Mouse (Mus musculus): Measurements from ENCODE around the gene Cdsn. TPM values are rescaled to one million over a fixed set of nuclear protein-coding genes. Genes with fewer than 3 reads are reported as not detected.

Gene Cdsn
- polyA plus RNA-seq, 1 experiment from 2014 or later = 0.02 TPM

DNA sequence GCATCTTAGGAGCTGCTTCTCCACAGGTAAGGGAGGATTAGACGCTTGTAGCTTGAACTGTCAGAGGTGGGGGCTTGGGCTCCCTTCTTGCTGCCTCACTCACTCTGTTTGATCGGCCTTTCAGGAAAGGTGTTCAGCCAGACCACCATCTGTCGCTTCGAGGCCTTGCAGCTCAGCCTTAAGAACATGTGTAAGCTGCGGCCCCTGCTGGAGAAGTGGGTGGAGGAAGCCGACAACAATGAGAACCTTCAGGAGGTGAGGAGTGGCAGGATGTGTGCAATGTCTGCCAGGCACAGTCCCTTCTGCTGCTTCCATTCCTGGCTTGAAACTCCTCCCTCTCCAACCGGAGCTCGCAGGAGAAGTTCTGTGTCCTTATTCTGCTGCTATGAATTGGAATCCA is 42.6 kb upstream of the Cdsn start:
- H3K36me3 ChIP-seq (ENCODE audit: control insufficient read depth, insufficient read depth) = peaks cover 15% of the 10 kb centered on the region
- no peak overlapping the region for H3K4me3 ChIP-seq (ENCODE audit: low read depth, low read length)
- no peak overlapping the region for H3K9ac ChIP-seq (ENCODE audit: low read depth, low read length)
- H3K9me3 ChIP-seq (replicated peaks; ENCODE audit: control insufficient read depth, low read length) = no peaks in the 10 kb centered on the region
- H3K4me1 ChIP-seq (ENCODE audit: control insufficient read depth, low read depth, low read length) = peaks cover 7% of the 10 kb centered on the region
- no peak overlapping the region for H3K27ac ChIP-seq (ENCODE audit: low read length)
- WGBS (ENCODE audit: insufficient replicate concordance) = 16% methylated on average over 8 of the region's 8 CpGs
- peaks cover 37% of the 10 kb centered on the region for H3K27me3 ChIP-seq (ENCODE audit: control insufficient read depth, insufficient read depth, low read depth, low read length)
- H3K4me2 ChIP-seq (ENCODE audit: low read depth, low read length) = no peak overlapping the region
- ATAC-seq (ENCODE audit: low read depth) = no peak

DNA sequence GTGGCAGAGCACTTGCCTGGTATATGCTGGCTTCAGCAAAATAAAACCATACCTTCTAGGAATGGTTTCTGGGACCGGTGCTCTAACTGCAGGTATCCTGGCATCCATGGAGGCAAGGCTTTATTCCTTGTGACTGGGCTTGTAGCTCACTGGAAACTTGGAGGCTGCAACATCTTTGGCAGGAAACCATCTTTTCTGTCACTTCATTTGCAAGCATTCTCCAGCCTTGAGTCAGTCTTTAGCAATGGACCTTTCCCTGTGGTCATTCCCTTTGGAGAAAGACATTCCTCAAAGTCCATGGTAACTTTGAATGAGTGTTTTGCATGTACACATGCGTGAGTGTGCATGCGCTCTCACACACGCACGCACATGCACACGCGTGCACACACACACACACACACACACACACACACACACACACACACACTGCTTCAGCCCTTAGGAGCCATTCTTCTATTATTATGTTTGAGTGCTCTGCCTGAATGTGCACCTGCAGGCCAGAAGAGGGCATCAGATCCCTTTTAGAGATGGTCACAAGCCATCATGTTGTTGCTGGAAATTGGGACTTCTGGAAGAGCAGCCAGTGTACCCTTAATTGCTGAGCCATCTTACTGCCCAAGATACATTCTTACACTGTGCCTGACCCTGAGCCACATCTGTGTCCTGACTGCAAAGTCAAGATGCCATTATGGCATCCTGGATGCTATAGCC is 38.9 kb upstream of the Cdsn start:
- peaks cover 31% of the 10 kb centered on the region for H3K4me1 ChIP-seq (ENCODE audit: control insufficient read depth, low read depth, low read length)
- H3K4me3 ChIP-seq (ENCODE audit: low read depth, low read length) = no peak overlapping the region
- ATAC-seq (ENCODE audit: low read depth) = no peak
- peaks cover 17% of the 10 kb centered on the region for H3K36me3 ChIP-seq (ENCODE audit: control insufficient read depth, insufficient read depth)
- peaks cover 8% of the 10 kb centered on the region for H3K27me3 ChIP-seq (ENCODE audit: control insufficient read depth, insufficient read depth, low read depth, low read length)
- no peak overlapping the region for H3K27ac ChIP-seq (ENCODE audit: low read length)
- H3K4me2 ChIP-seq (ENCODE audit: low read depth, low read length) = no peak overlapping the region
- 90% methylated on average over 7 of the region's 7 CpGs for WGBS (ENCODE audit: insufficient replicate concordance)
- no peaks in the 10 kb centered on the region for H3K9me3 ChIP-seq (replicated peaks; ENCODE audit: control insufficient read depth, low read length)
- no peak overlapping the region for H3K9ac ChIP-seq (ENCODE audit: low read depth, low read length)

DNA sequence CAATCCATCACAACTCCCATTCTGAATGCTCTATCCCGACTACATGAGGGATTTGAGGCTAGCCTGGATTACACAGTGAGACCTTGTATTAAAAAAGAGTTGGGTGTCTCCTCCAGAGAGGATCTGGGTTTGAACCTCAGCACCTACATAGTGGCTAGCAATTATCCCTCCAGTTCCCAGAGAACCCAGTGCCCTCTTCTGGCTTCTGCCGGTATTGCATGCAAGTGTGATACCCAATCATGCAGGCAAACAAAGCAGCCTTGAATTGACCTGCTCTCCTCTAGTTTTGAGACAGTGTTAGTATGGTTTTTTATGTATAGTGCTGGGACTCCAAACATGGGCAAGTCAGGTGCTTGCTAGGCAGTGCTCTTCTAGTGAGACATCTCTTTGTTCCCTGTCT is 38.0 kb upstream of the Cdsn start:
- ATAC-seq (ENCODE audit: low read depth) = no peak
- Histone ChIP-seq H3K4me1 (ENCODE audit: control insufficient read depth, low read depth, low read length) (peaks cover 31% of the 10 kb centered on the region), H3K4me3 (ENCODE audit: low read depth, low read length) (0 out of 2 replicates have a peak overlapping the region, but pooled peaks have one; percentile 81), H3K27ac (ENCODE audit: low read length) (no peak overlapping the region), H3K9me3 (replicated peaks; ENCODE audit: control insufficient read depth, low read length) (no peaks in the 10 kb centered on the region), H3K4me2 (ENCODE audit: low read depth, low read length) (peak overlapping the region; percentile 15; the same call in 1 of the 2 replicates), H3K36me3 (ENCODE audit: control insufficient read depth, insufficient read depth) (peaks cover 17% of the 10 kb centered on the region), H3K9ac (ENCODE audit: low read depth, low read length) (no peak overlapping the region), H3K27me3 (ENCODE audit: control insufficient read depth, insufficient read depth, low read depth, low read length) (peaks cover 5% of the 10 kb centered on the region)
- 13% methylated on average over 2 of the region's 2 CpGs for WGBS (ENCODE audit: insufficient replicate concordance)

DNA sequence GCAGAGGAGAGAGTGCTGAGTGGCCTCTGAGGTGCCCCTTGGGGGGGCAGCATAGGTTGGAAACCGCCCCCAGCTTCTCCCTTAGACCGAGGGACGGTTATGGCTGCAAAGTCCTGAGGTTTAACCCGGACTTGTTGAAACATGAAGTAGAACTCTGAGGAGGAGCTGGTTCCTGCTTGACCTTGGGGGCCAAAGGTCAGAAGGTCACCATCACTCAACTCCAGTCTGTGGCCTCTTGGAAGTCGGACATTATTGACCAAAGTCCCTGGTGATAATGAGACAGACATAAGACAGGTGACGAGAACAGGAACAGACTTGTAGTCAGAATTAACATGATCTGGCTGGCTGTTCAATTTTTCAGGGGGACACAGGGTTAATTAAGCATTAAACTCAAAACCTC is 37.2 kb upstream of the Cdsn start:
- Histone ChIP-seq H3K27me3 (ENCODE audit: control insufficient read depth, insufficient read depth, low read depth, low read length) (no peaks in the 10 kb centered on the region), H3K4me3 (ENCODE audit: low read depth, low read length) (peak overlapping the region; percentile 81), H3K4me1 (ENCODE audit: control insufficient read depth, low read depth, low read length) (peaks cover 31% of the 10 kb centered on the region), H3K9ac (ENCODE audit: low read depth, low read length) (peak overlapping the region; percentile 74), H3K9me3 (replicated peaks; ENCODE audit: control insufficient read depth, low read length) (no peaks in the 10 kb centered on the region), H3K4me2 (ENCODE audit: low read depth, low read length) (peak overlapping the region; percentile 80), H3K27ac (ENCODE audit: low read length) (no peak overlapping the region), H3K36me3 (ENCODE audit: control insufficient read depth, insufficient read depth) (peaks cover 17% of the 10 kb centered on the region)
- no peak for ATAC-seq (ENCODE audit: low read depth)
- 70% methylated on average over 6 of the region's 6 CpGs for WGBS (ENCODE audit: insufficient replicate concordance)

DNA sequence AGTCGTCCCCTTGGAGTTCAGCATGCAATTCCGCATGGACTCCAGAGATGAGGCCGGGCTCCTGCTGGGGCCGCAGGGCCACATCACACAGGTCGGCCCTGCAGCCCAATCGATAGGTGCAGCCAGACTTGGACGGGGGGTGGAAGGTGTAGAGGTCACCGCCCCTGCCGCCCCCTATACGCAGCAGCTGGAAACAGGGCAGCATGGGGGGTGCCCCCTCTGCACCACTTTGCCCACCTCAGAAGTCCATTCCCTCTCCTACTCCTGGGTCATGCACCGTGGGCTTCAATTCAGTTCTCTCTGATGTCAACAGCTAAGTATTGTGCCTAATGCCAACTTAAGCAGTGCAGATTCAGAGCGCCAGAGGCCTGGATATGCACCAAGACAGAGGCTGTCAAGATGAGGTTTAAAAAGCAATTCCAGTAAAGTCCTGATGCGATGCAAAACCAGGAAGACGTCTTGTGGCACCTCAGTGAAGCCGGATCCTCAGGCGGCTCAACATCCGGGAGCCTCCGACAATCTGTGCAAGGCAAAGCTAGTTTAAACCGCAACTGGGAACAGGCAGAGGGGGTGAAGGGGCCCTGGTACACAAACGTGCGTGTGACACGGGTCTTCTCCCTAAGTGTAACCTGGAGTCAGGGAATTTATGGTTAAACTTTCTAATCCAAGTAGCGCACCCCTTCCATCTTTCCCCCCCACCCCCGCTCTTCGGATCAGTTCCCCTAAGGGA is 35.9 kb upstream of the Cdsn start:
- peaks cover 31% of the 10 kb centered on the region for H3K4me1 ChIP-seq (ENCODE audit: control insufficient read depth, low read depth, low read length)
- no peak for ATAC-seq (ENCODE audit: low read depth)
- WGBS (ENCODE audit: insufficient replicate concordance) = 13% methylated on average over 25 of the region's 25 CpGs
- peak overlapping the region; percentile 81 for H3K4me3 ChIP-seq (ENCODE audit: low read depth, low read length)
- H3K9me3 ChIP-seq (replicated peaks; ENCODE audit: control insufficient read depth, low read length) = no peaks in the 10 kb centered on the region
- no peaks in the 10 kb centered on the region for H3K27me3 ChIP-seq (ENCODE audit: control insufficient read depth, insufficient read depth, low read depth, low read length)
- H3K9ac ChIP-seq (ENCODE audit: low read depth, low read length) = peak overlapping the region; percentile 74
- H3K4me2 ChIP-seq (ENCODE audit: low read depth, low read length) = peak overlapping the region; percentile 80
- H3K36me3 ChIP-seq (ENCODE audit: control insufficient read depth, insufficient read depth) = peaks cover 17% of the 10 kb centered on the region
- peak overlapping the region; percentile 38 for H3K27ac ChIP-seq (ENCODE audit: low read length)

DNA sequence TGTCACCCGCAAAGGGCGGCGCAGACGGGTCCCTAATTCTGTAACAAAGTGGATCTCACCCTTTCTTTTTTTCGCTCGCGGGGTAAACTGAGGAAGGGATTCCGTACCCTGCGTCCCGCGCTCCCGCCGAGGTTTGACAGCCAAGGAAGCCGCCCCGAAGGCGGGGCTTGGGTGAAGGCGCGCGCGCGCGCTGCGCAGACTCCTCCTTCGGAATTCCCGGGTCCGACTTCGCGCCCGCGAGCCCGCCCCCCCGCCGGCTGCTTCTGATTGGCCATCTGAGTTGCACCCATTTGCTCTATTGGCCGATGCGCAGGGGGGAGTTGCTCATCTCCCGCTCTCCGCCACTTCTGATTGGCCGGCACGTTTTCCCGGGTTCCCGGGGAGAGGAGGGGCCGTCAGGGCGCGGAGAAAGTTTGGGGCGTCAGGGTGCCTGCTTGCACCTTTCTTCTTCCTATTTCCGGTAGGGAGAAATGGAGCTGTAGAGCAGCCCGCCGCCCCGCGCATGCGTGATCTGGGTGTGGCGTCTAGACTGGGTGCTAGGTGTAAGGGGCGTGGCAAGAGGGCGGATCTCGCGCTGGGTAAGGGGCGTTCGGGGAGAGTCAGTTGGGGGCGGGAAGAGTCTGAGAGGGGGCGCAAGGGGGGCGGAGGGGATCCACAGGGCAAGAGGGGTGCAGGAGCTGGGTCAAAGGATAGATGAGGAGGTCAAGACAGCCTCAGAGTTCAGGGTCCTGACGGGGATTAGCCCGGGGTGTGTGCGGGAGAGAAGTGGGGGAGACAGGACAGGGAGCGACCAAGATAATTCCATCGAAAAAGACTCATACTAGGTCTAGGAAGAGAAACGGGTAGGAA is 35.1 kb upstream of the Cdsn start, which contains the start of the genes Tcf19 and Cchcr1:
Gene Tcf19, minus strand, starts transcription at position 173 of the 849 bp plus-strand sequence.
Gene Cchcr1, plus strand, starts transcription at position 449 of the 849 bp plus-strand sequence.
- under 1% methylated on average over 67 of the region's 67 CpGs for WGBS (ENCODE audit: insufficient replicate concordance)
- peak within 1 kb of the TSS; percentile 80 for H3K4me2 ChIP-seq (ENCODE audit: low read depth, low read length)
- H3K4me3 ChIP-seq (ENCODE audit: low read depth, low read length) = peak within 1 kb of the TSS; percentile 81
- peak; percentile 96 for ATAC-seq (ENCODE audit: low read depth)
- H3K9me3 ChIP-seq (replicated peaks; ENCODE audit: control insufficient read depth, low read length) = no peaks in the 10 kb centered on the region
- peak within 1 kb of the TSS; percentile 74 for H3K9ac ChIP-seq (ENCODE audit: low read depth, low read length)
- H3K36me3 ChIP-seq (ENCODE audit: control insufficient read depth, insufficient read depth) = peaks cover 17% of the 10 kb centered on the region
- peaks cover 31% of the 10 kb centered on the region for H3K4me1 ChIP-seq (ENCODE audit: control insufficient read depth, low read depth, low read length)
- H3K27me3 ChIP-seq (ENCODE audit: control insufficient read depth, insufficient read depth, low read depth, low read length) = no peaks in the 10 kb centered on the region
- peak within 1 kb of the TSS; percentile 82 for H3K27ac ChIP-seq (ENCODE audit: low read length)

DNA sequence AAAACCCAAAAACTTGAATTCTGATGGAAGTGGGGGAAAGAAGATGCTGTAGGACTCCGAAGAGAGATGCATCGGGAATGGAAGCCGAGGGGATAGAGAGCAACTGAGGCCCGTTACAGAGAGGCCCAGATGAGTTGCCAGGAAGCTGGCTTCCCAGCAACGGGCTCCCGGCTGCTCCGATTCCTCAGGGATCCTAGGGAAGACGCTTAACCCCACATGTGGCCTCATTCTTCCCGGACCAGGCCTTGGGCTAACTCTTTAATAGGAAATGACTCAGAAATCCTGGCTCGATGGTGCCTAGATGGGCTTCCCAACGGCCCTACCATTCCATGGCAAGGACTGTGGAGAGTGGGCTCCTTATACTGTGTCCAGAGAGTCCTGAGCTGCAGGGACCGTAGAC is 34.4 kb upstream of the Cdsn start:
- no peaks in the 10 kb centered on the region for H3K27me3 ChIP-seq (ENCODE audit: control insufficient read depth, insufficient read depth, low read depth, low read length)
- peaks cover 12% of the 10 kb centered on the region for H3K36me3 ChIP-seq (ENCODE audit: control insufficient read depth, insufficient read depth)
- peak overlapping the region; percentile 74 for H3K9ac ChIP-seq (ENCODE audit: low read depth, low read length)
- peaks cover 31% of the 10 kb centered on the region for H3K4me1 ChIP-seq (ENCODE audit: control insufficient read depth, low read depth, low read length)
- H3K4me2 ChIP-seq (ENCODE audit: low read depth, low read length) = peak overlapping the region; percentile 80
- H3K4me3 ChIP-seq (ENCODE audit: low read depth, low read length) = peak overlapping the region; percentile 81
- peak overlapping the region; percentile 82 for H3K27ac ChIP-seq (ENCODE audit: low read length)
- WGBS (ENCODE audit: insufficient replicate concordance) = 16% methylated on average over 12 of the region's 12 CpGs
- H3K9me3 ChIP-seq (replicated peaks; ENCODE audit: control insufficient read depth, low read length) = no peaks in the 10 kb centered on the region
- ATAC-seq (ENCODE audit: low read depth) = no peak

DNA sequence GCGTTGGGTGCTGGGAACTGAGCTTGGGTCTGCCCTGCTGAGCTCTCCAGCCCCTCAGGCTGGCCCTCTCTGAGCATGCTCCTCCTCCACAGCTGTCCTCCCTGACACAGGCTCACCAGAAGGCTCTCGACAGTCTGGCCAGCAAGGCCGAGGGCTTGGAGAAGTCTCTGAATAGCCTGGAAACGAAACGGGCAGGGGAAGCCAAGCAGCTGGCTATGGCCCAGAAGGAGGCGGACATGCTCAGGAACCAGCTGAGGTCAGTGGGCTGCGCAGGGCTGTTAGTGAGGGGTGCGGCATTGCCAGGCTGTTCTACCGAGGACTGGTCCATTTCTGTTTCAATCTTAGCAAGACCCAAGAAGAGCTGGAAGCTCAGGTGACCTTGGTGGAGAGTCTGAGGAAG is 27.6 kb upstream of the Cdsn start:
- no peaks in the 10 kb centered on the region for H3K9me3 ChIP-seq (replicated peaks; ENCODE audit: control insufficient read depth, low read length)
- H3K4me3 ChIP-seq (ENCODE audit: low read depth, low read length) = no peak overlapping the region
- ATAC-seq (ENCODE audit: low read depth) = no peak
- H3K4me2 ChIP-seq (ENCODE audit: low read depth, low read length) = no peak overlapping the region
- no peak overlapping the region for H3K27ac ChIP-seq (ENCODE audit: low read length)
- WGBS (ENCODE audit: insufficient replicate concordance) = 84% methylated on average over 9 of the region's 9 CpGs
- H3K36me3 ChIP-seq (ENCODE audit: control insufficient read depth, insufficient read depth) = peaks cover 3% of the 10 kb centered on the region
- H3K27me3 ChIP-seq (ENCODE audit: control insufficient read depth, insufficient read depth, low read depth, low read length) = no peaks in the 10 kb centered on the region
- no peak overlapping the region for H3K9ac ChIP-seq (ENCODE audit: low read depth, low read length)
- H3K4me1 ChIP-seq (ENCODE audit: control insufficient read depth, low read depth, low read length) = no peaks in the 10 kb centered on the region

Data from liver, embryonic 16.5 days (tissue).